Mouse (Mus musculus): ENCODE results near the gene Gm12830. TPM values are rescaled to one million over a fixed set of nuclear protein-coding genes. Genes with fewer than 3 reads are reported as not detected.

Gene Gm12830
- not detected for total RNA-seq (2021)

DNA sequence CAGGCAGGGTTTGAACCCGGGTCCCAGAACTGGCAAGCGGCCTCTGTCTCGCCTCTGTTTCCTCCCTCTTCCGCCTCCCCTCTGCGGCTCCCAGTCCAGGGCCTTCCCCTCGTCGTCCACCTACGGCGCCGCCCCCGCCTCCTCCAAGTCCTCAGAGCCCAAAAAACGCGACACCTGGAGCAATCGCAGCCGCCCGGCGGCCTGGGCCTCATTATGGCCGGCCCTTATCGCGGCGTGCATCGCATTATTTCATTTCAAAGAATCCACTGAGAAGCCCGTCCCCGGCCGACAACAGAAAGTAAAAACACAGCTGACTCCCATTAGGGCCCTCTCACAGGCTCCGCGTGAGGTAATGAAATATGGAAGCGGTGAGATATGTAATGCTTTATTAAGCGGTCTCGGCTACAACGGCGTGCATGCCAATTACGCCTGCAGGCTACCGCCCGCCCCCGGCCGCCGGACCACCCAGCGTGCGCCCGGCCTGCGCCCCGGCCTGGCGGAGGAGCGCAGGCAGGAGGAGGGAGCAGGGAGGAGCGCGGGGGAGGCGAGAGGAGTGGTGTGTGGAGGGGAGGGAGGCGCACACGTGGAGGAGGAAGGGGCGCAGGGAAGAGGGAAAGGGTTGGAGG lies at the start of gene Gm12830:
Gene Gm12830, plus strand, starts transcription at position 156 of the 626 bp plus-strand sequence.
- intact Hi-C loops (cut with DNase I), result no loop called here
- DNase-seq (ENCODE audit: low spot score in 2 of 2), result peak; percentile 41 to 49

DNA sequence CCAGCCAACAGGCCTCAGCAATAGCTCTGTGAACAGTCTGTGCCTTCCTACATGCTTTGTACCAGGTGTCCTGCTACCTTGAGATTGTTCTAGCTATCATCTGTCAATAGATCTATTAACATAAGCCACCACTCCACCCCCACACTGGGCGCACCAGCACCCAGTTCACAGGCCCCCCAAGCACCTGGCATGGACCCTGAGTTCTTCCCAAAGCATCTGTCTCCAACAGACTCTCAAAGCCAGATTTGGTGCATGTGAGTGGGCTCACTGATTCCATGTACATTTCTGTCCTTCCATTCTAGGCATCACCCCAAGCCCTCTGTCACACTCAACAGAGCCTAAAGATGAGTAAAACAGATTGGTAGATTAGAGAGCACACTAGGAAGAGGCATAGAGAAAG lies 48.2 kb upstream of the Gm12830 start:
- no peak for DNase-seq (ENCODE audit: low spot score in 2 of 2)
- intact Hi-C loops (cut with DNase I), result no loop called here

DNA sequence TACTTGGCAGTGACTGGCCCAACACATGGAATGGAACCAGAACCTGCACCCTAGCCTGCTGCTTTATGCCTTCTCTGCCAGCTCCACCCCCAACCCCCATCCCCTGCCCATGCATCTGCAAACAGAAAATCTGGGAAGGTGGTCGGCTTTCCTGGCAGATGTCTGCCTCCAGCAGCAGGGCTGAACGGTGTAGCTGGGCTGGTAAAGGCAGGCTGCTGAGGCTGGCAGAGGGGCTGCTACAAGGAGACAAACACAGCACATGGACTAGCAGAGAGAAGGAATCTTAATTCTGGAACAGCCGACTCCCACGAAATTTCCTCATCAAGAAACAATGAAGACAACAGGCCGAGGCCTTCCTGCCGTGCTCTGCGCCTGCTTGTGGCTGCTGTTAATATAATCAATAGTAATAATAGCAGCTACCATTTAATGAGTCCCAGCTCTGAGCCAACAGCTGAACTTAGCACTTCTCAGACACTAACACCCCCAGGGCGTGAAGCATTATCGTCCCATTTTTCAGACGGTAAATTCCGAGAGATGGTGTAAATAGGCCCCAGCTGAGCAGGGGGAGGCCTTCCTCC lies 43.8 kb upstream of the Gm12830 start:
- intact Hi-C loops (cut with DNase I), result no loop called here
- DNase-seq (ENCODE audit: low spot score in 2 of 2), result no peak

DNA sequence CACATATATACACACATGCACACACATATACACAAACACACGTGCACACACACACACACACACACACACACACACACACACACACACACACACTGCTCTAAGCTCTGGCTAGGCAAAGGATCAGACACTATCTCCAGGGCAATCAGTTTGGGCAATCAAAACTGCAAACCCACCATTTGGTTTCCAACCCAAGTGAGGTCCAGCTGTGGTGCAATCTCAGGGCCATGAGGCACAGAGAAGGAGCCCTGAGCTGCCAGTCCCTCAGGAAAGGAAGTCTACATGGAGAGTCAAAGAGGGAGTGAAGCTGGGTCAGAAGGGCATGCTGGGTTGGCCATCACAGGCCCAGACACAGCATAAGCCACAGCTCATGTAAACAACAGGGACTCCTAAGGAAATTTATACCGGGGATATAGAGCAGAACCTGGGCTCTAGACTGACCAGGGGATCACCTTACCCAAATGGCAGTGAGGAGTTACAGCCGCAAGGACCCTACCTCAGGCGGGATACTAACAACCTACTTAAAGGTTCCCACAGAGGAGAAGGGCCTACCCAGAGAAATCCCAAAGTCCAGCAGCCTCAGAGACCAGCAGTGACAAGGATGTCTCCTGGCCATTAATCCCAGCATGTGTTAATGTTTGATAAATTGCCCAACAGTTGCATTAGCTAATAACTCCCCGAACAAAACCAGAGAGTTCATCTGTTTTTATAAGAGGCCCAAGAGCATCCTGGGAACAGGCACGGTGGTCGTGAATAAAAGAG lies 42.6 kb upstream of the Gm12830 start:
- no peak for DNase-seq (ENCODE audit: low spot score in 2 of 2)
- intact Hi-C loops (cut with DNase I), result no loop called here

DNA sequence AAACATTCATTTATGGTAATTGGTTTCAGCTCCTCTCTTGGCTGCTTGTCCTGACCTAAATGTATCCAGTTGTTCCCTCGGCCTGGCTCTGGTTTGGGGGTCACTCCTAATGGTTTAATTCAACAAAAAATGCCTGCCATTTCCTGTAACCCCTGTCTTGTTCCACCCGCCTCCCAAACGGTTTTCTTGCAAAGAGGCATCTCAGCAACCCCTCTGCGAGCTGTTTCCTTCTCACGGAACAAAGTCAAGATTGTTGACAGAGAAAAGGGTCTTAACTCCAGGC lies 42.1 kb upstream of the Gm12830 start:
- DNase-seq (ENCODE audit: low spot score in 2 of 2), result no peak
- intact Hi-C loops (cut with DNase I), result no loop called here

DNA sequence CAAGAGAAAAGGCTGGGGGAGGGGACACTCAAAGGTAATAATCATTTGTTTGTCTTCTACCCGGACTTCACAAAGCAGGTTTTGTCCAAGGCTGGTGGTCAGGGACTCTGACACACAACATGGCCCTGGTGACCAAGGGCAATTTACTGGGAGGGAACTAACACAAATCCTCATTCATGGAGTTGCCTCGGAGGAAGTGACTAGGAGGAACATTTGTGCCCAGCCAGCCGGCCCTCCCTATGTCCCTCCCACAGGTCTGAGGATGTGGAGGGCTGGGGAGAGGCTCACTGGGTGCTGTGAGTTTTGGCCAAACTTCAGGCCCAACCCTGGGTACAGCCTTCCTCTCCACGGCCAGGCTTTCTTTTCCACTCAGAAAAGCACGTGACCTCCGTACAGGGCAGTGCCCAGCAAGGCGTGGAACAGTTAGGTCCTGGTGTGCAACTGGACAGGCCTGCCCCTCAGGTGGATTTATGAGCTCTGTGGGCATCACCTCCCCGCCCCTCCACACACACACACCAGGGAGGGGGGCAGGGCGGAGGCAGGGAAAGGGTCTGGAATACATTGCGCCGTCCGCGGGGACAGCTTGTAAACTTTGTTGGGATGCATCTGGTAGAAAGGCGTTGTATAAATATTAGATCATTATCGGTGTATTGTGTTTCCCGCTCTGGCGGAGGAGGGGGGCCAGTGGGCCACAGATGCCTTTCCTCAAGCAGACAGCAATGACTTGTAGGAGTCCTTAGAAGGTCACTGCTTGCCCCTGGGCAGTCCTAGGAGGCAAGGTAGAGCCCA lies 41.6 kb upstream of the Gm12830 start:
- intact Hi-C loops (cut with DNase I), result no loop called here
- no peak for DNase-seq (ENCODE audit: low spot score in 2 of 2)

DNA sequence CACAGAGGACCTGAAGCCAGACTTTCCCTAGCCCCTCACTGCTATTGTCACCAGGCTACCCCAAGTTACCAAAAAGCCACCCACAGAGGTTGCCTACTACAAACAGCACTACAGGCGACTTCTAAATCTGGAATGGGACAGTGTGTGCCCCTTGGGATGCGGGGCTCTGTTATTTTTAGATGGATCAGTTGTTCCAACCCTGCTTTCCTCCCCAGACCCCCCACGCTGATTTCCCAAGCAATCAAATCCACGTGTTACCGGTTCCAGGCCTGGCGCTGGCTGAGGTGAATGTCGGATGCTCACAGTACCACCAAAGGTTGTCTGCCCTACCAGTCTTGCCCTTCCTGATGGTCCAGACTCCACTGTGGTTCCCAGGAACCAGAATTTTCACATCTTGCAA lies 38.7 kb upstream of the Gm12830 start:
- intact Hi-C loops (cut with DNase I), result no loop called here

DNA sequence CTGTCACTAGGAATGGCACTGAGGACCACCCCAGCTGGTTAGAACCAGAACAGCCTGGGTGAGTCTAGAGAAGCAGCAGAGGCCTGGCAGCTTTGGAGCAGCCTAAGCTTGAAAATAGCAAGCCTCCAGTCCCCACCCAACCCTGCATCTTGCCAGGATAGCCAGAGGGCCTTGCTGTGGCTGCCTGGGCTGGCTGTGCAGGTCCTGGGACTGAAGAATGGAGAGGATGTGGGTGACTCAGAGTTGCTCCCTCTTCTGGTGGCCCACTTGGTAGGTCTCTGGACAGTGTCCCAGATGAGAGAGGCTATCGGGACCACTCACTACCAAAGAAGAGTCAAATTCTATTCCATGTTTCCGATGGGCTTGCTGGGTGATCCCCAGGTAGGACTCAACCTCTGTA lies 36.8 kb upstream of the Gm12830 start:
- intact Hi-C loops (cut with DNase I), result no loop called here
- DNase-seq (ENCODE audit: low spot score in 2 of 2), result no peak

More for the DNA sequence above, 38.7 kb upstream of the Gm12830 start:
- DNase-seq (ENCODE audit: low spot score in 2 of 2), result no peak

DNA sequence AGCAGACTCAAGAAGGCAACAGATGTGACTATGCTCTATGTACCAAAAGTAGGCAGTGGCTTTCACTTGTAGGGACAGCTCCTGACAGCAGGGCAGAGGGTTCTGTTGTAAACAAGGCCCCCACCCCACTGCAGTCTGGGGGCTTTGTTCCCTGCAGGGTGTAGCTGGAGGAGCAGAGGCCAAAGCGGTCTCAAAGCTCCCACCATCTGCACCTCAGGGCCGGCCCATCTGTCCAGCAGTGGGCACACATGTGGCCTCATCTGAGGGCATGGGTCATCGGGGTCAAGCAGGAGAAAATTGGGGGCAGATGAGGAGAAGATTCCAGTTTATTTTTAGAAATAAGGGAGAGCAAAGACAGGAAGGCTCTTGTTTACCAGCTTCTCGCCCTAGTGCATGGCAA lies 32.7 kb upstream of the Gm12830 start:
- DNase-seq (ENCODE audit: low spot score in 2 of 2), result no peak
- intact Hi-C loops (cut with DNase I), result no loop called here

DNA sequence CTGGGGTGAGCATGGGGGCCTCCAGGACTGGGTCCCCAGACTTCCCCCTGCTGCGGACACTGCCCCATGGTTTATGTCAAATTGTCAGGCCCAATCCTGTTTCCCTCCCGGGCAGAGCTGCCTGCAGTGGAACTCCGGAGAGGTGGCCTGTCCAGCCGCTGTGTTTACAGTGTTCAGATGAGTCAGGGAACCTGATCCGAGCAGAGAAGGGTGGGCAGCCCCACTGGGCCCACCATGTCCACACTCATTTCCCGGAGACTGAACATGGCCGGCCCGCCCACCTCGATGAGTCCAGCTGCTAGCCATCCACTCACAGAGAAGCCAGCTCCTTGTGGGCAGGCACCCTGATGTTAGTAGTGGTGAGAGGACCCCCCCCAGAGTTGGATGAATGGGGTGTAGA lies 29.9 kb upstream of the Gm12830 start:
- no peak for DNase-seq (ENCODE audit: low spot score in 2 of 2)
- intact Hi-C loops (cut with DNase I), result no loop called here

DNA sequence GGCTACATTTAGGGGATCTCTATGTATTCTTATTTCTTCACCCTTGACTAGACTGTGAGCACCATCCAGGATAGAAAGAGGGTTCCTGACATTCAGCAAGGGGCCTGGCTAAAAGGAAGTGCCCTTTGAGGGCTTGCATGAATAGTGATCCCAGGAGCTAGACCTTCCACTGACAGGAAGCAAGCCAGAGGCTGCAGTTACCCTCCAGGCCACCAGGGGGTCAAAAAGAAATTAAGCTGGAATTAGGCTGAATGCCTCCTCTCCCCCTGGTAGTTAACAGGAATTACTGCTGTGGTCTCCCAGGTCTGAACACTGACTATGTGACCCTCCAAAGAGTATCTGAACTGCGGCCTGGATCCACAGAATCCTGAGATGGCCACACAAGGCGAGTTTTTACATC lies 27.7 kb upstream of the Gm12830 start:
- no peak for DNase-seq (ENCODE audit: low spot score in 2 of 2)
- intact Hi-C loops (cut with DNase I), result no loop called here

DNA sequence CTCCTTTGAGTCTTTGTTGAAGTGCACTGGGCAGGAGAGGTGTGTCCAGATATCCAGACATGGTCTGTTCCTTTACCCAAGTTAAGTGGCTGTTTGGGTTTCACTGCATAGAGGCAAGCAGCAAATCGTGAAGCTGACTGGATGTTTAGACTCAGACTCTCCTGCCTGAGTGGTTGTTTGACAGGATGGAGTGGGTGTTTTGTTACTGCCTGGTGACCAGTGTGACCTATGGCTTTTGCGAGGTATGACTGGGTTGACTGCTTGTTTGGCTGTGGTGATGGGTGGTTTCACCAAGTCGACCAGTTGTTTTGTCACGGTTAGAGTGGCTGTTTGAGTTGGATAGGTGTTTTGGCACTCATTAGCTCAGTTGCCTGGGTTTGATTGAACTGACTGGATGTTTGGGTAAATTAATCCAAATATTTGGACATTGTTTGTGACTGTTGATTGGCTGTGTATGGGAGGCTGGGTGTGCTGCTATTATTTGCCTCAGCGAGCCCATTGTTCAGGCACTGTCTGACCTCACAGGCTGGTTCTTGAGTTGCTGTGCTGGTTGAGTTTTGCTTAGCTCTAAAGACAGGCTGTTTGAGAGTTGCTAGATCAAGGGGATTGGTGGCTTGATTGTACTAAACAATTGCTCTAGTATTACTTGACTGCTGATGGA lies 24.1 kb upstream of the Gm12830 start:
- intact Hi-C loops (cut with DNase I), result no loop called here
- no peak for DNase-seq (ENCODE audit: low spot score in 2 of 2)

DNA sequence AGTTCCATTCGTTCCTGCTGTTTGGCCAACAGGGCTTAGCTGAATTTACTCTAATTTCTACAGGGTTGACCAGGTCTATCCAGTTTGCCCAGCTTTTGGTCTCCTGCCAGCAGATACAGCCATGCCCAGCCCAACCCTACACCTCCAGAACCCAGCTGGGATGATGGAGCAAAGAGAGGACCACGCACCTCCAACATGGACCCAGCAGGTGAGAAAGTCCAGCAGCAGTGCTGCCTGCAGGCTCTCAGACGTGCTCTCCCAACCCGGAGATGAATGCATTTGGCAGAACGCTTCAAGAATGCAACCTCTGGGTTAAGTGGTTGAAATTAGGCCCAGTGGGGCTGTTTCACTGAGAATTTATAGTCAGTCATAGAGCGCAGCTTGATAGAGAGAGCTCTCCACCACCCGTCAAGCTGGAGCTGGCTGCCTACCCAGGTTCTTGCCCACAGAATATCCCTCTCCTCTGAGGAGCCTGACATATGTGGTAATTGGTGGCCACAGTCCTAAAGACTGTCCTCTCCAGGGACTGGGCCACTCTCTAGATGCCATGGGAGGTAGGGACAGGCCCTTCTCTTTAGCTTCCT lies 23.4 kb upstream of the Gm12830 start:
- intact Hi-C loops (cut with DNase I), result no loop called here
- no peak for DNase-seq (ENCODE audit: low spot score in 2 of 2)

DNA sequence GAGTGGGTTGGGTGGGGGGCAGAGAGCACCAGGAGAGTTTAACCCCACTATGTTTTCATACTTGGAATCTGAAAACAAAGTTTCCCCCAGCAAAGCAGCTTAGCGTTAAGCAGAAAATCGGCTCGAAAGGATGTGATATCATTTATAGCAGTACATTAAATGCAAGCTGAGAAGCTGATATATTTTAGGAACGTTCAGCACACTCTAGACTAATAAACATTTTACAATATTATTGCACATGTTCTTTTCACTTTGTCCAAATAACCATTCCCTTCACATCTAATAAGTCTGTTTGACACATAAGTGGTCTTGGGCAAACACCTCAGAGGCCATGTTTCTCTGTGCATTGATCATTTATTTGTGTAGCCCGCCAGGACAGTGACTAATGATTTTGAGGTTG lies 17.4 kb upstream of the Gm12830 start:
- intact Hi-C loops (cut with DNase I), result no loop called here
- DNase-seq (ENCODE audit: low spot score in 2 of 2), result no peak

DNA sequence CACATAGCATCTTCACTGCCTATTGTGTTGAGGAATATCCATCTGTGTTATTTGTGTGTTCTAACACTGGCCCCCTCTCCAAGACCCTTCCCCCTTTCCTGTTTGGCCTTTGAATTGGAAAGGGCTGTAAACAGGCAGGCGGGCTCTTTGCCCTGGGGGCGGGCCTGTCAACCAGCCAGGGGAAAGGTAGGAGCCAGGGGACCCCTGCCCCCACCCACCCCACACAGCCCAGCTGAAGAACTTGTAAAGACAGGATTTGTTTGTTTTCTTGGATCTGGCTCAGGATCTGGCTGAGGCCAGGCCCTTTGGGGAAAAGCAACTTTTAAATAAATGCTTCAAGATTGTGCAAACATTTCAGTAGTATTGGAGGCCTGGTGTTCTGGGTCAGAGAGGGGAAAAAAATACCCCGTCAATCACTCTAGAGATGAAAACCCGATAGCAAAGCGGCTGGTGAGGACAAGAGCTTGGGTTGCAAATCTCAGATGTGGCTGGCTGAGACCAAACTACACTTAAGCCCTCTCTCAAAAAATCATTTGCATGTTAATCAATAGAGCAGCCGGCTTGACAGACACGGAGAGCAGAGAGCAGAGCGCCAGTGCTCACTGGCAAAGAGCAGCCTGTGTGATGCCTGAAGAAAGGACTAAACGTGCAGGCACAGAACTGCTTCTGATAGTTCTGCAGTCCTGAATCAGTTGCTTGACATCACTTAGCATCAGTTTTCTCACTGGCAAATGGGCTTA lies 2.4 kb upstream of the Gm12830 start:
- intact Hi-C loops (cut with DNase I), result no loop called here
- DNase-seq (ENCODE audit: low spot score in 2 of 2), result no peak

DNA sequence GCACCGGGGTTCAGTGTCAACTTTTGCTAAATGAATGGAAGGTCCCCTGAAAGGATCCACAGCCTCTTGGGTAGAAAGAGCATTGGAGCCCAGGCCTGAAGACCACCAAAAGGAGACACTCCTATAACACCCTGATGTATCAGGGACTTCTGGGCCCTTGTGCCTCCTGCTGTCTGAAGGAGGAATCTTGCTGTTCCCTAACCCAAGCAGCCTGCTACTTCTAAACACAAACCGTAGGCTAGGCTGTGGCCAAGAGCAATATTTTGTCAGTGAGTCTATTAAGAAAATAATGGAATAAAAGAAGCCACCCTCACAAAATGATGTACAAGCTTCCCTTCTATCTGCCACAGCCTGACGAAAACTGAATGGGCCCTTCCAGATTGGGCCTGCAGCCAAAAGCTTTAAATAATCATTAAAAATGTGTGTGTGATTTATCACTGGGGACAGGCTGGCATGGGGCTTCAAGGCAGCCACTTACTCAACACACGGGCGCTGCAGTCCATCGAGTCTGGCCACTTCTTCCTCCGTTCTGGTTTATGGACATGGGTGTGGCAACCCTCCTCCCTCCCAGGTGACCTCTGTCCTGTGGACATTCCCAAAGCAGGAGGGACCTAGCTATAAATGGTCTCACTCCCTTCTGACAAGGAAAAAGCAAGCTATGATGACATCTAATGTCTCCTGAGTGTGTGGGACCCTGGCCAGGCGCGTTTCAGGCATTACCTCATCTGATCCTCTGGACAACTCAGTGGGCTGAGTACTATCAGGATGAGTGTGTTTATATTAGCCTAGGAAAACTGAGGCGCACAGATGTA lies 13.5 kb downstream of the Gm12830 start:
- DNase-seq (ENCODE audit: low spot score in 2 of 2), result no peak
- intact Hi-C loops (cut with DNase I), result no loop called here

DNA sequence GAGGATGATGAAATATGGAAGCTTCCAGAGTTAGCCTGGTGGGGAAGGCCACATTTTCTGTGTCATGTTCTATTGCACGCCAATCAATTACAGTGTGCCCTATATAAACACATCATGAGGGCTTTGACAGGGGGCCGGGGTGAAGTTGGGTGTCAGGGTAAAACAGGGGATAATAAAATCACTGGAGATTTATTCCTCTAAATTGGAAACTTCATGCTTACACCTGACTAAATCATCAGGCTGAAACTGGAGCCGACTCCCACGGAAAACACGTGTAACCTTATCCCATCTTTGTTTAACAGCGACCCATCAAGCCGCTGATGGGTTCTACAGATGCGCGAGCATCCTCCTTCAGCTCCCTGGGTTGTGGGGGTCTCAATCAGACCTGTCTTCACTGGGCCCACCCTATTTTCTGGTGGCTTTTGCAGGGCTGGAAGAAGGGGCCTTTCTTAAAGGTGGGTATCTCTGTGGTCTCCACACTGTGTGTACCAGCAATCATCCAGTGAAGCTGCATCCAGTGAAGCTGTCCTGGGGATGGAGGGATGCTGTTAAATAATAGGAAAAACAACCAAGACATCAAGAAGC lies 19.9 kb downstream of the Gm12830 start:
- DNase-seq (ENCODE audit: low spot score in 2 of 2), result no peak
- intact Hi-C loops (cut with DNase I), result no loop called here

DNA sequence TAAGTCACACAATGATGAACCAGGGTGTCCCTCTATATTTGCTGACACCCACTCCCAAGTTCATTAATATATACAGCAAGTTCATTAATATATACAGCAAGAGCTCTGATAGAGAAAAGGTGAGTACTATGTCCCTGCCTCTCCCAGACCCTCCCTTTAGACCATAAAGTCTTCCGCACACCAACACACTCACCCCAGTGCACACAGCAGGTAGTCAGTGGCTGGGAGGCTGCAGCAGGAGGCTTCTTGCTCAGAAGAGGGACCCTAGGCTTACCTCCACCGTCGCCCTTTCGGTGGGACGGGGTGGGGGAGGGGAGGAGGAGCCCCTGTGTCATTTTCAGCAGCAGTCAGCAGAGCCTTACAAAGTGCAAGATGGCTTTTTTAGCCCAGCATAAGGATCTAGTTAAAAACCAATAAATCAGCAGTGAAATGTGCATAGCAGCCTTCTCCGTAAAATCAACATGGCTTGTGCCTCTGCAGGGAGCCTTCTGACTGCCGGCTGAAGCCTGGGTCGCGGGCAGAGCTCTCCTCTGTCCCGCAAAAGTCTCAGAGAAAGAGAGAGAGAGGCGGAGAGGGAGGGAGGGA lies 20.9 kb downstream of the Gm12830 start:
- no peak for DNase-seq (ENCODE audit: low spot score in 2 of 2)
- intact Hi-C loops (cut with DNase I), result no loop called here
